Mouse (Mus musculus): ENCODE measurements around the gene Efcab7.

- no peak for TF ChIP-seq EP300 (IDR thresholded peaks at IDR 0.05; ENCODE audit: low read depth)
- no peak for TF ChIP-seq CTCF (IDR thresholded peaks at IDR 0.05; ENCODE audit: low read depth)
Measured at GRCm38 (mm10) chr4:99828337-99828736, 661 bp upstream of the Efcab7 start.

Data from liver, embryonic 14.5 days (tissue).